Mouse (Mus musculus) liver, adult 10 weeks (tissue): ENCODE results near the gene Baiap2. TPM values are rescaled to one million over a fixed set of nuclear protein-coding genes. Genes with fewer than 3 reads are reported as not detected.

Experiments
- polyA plus RNA-seq: library from polyadenylated mRNA; stranded (reverse); fragments of 350-450 nt; fragmentation: Illumina TruSeq; extraction: RNeasy Lipid Tissue Mini Kit (QIAGEN cat#74804); gene quantifications from one replicate; pipeline ENCODE4 v1.2.3, GENCODE M21; 2014; ENCODE audit warnings: low read depth, low replicate concordance

Baiap2 gene
- 3.5 TPM for polyA plus RNA-seq

GRCm38 (mm10) chr11:119942727-119943427, at the start of gene Baiap2:
Baiap2 (plus strand) TSS chr11:119942763.

DNA sequence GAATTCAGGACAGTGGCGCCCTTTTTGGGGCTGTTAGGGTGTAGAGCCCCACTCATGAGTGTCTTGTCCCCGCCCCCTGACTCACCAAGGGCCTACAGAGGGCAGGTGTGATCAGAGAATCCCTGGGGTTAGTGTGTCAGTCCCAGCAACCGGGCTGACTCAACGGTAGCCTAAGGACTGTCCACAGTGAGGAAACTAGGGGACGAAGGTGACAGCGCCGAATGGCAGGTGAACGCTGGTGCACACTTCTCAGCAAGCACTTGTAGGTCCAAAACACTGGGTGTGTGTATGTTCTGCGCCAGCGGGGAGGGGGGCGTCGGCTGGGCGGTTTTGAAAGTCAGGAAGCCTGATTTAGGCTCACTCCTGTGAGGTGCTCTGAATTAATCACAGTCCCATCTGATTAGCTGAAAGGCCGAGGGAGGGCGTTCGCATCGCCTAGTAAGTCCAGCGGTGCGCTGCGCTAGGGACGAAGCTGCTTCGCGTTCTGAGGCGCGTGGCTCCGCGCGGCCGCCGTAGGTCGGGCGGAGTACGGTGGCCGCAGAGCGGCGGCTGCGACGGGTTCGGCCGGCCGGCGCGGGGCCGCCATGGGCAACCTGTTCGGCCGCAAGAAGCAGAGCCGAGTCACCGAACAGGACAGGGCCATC, 29.1 kb upstream of the Baiap2 start, which contains the start of gene Chmp6:
Gene Chmp6 (plus strand): TSS at position 151 of the 644 bp plus-strand sequence.

GRCm38 (mm10) chr11:120046553-120047191, 104.1 kb downstream of the Baiap2 start, which contains the start of gene Aatk:
Aatk (minus strand) TSS chr11:120047167.

Other genes with a start within 250 kb of the Baiap2 start
- 2.3 TPM for gene Chmp6, start 29.3 kb upstream of the Baiap2 start, polyA plus RNA-seq
- 0.19 TPM for gene Aatk, start 104.4 kb downstream of the Baiap2 start, polyA plus RNA-seq
- gene Cep131, start 144.1 kb downstream of the Baiap2 start, polyA plus RNA-seq = not detected
- gene Tepsin, start 156.0 kb downstream of the Baiap2 start, polyA plus RNA-seq = 0.69 TPM
- gene Ndufaf8, start 156.2 kb downstream of the Baiap2 start, polyA plus RNA-seq = 3.0 TPM
- 2.5 TPM for gene Slc38a10, start 208.6 kb downstream of the Baiap2 start, polyA plus RNA-seq